Mouse (Mus musculus): ENCODE measurements around the gene Adamts2. TPM values are rescaled to one million over a fixed set of nuclear protein-coding genes. Genes with fewer than 3 reads are reported as not detected.

Adamts2 gene
- polyA plus RNA-seq, 1 experiment from 2014 or later: 29.4 TPM

DNA sequence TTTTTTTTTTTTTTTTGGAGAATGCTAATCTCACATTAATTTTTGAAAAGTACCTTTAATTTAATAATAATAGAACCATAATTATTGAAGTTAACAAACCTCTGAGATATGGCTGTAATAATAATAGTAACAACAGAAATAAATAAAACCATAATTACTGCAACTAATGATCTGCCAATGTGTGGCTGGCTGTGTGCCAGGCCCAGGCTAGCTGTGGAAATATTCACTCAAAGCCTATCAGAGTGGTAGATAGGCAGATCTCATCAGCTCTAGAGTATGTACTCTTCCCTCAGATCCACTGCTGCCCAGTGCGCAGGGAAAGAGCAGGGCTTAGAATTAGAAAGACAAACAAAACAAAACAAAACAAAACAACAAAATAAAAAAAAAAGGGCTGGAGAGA lies 136.6 kb downstream of the Adamts2 start:
- no peaks in the 10 kb centered on the region for H3K36me3 ChIP-seq (ENCODE audit: insufficient read depth, low read length)
- H3K4me2 ChIP-seq (replicated peaks; ENCODE audit: low read depth, low read length): no peak overlapping the region
- H3K9me3 ChIP-seq (ENCODE audit: low read length): no peaks in the 10 kb centered on the region
- 96% methylated on average over 1 of the region's 1 CpGs for WGBS
- H3K4me1 ChIP-seq (ENCODE audit: insufficient read depth, low read depth, low read length): no peaks in the 10 kb centered on the region
- DNase-seq (ENCODE audit: low spot score) (no peak), ATAC-seq (no peak)
- H3K27me3 ChIP-seq (replicated peaks; ENCODE audit: insufficient read depth, low read length): no peaks in the 10 kb centered on the region
- H3K9ac ChIP-seq (replicated peaks; ENCODE audit: low read depth): no peak overlapping the region
- H3K27ac ChIP-seq (ENCODE audit: low read length): no peak overlapping the region
- H3K4me3 ChIP-seq (ENCODE audit: low read depth, low read length): no peak overlapping the region
- no peak for TF ChIP-seq CTCF (IDR thresholded peaks at IDR 0.05)
- no peak for TF ChIP-seq EP300 (IDR thresholded peaks at IDR 0.05)

DNA sequence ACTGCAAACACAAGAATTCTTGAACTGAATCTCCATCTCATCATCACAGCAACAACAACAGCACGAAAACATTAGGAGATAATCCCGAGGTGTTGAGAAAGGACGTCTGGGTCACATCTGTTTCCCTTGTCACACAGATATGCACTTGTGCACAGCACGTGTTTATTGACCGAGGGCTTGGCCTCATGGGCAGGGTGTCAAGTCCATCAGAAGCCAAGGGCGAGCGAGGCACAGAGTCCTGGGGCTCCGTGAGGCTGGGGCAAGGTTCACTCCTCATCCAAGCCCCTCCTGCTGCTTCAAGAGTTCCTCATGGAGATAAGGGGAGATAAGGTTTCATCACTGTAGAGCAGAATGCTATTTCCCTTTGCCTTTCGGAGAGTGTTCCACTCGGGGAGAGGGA lies 137.6 kb downstream of the Adamts2 start:
- H3K9ac ChIP-seq (replicated peaks; ENCODE audit: low read depth): no peak overlapping the region
- ATAC-seq (no peak), DNase-seq (ENCODE audit: low spot score) (no peak)
- H3K27ac ChIP-seq (ENCODE audit: low read length): no peak overlapping the region
- no peak overlapping the region for H3K4me3 ChIP-seq (ENCODE audit: low read depth, low read length)
- H3K36me3 ChIP-seq (ENCODE audit: insufficient read depth, low read length): no peaks in the 10 kb centered on the region
- no peak overlapping the region for H3K4me2 ChIP-seq (replicated peaks; ENCODE audit: low read depth, low read length)
- no peak for TF ChIP-seq CTCF (IDR thresholded peaks at IDR 0.05)
- TF ChIP-seq EP300 (IDR thresholded peaks at IDR 0.05): no peak
- no peaks in the 10 kb centered on the region for H3K9me3 ChIP-seq (ENCODE audit: low read length)
- no peaks in the 10 kb centered on the region for H3K27me3 ChIP-seq (replicated peaks; ENCODE audit: insufficient read depth, low read length)
- 16% methylated on average over 10 of the region's 10 CpGs for WGBS
- H3K4me1 ChIP-seq (ENCODE audit: insufficient read depth, low read depth, low read length): no peaks in the 10 kb centered on the region

DNA sequence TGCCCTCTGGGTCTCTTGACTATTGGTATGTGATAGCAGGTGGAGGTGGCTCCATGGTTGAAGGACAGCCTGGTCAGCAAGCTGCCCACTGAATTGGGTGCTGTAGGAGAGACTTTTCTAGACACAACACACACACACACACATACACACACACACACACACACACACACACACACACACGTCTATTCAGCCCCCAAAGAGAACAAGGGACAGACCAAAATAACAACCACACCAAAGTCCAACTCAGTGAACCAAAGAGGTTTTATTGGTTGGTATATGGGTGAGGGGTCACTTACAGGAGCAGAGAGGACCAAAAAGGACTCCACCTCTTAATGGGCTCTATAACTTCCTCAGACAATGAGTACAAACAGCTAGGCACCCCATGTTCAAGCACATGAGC lies 140.3 kb downstream of the Adamts2 start:
- no peak for ATAC-seq
- WGBS: 83% methylated on average over 1 of the region's 1 CpGs
- no peak for TF ChIP-seq CTCF (IDR thresholded peaks at IDR 0.05)
- TF ChIP-seq EP300 (IDR thresholded peaks at IDR 0.05): no peak

DNA sequence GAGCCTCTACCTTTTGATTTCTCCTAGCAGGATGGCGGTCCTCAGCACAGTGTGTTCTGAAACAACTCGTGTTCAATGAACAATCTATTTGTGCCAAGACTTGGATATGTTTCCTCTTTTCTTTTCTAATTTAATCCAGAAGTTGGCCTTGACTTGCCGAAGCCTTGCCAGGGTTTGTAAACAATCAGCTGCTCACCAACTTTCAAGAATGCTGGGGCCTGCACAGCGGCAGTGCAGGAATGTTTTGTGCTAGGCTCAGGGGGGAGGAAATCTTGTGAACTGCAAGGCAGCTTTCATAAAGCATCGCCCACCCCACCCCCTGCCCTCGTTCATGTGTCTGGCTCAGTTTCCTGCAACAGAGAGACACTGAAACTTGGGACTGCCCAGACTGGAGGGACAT lies 143.1 kb downstream of the Adamts2 start:
- no peak overlapping the region for H3K4me3 ChIP-seq (ENCODE audit: low read depth, low read length)
- no peak overlapping the region for H3K4me2 ChIP-seq (replicated peaks; ENCODE audit: low read depth, low read length)
- DNase-seq (ENCODE audit: low spot score) (peak; percentile 62), ATAC-seq (peak; percentile 37)
- no peak overlapping the region for H3K9ac ChIP-seq (replicated peaks; ENCODE audit: low read depth)
- no peak for TF ChIP-seq EP300 (IDR thresholded peaks at IDR 0.05)
- TF ChIP-seq CTCF (IDR thresholded peaks at IDR 0.05): no peak
- H3K9me3 ChIP-seq (ENCODE audit: low read length): no peaks in the 10 kb centered on the region
- 35% methylated on average over 6 of the region's 6 CpGs for WGBS
- H3K4me1 ChIP-seq (ENCODE audit: insufficient read depth, low read depth, low read length): no peaks in the 10 kb centered on the region
- 0 out of 2 replicates have a peak overlapping the region, but pooled peaks have one; percentile 43 for H3K27ac ChIP-seq (ENCODE audit: low read length)
- H3K27me3 ChIP-seq (replicated peaks; ENCODE audit: insufficient read depth, low read length): no peaks in the 10 kb centered on the region
- H3K36me3 ChIP-seq (ENCODE audit: insufficient read depth, low read length): no peaks in the 10 kb centered on the region

More for the DNA sequence above, 140.3 kb downstream of the Adamts2 start:
- Histone ChIP-seq H3K36me3 (ENCODE audit: insufficient read depth, low read length) (no peaks in the 10 kb centered on the region), H3K4me2 (replicated peaks; ENCODE audit: low read depth, low read length) (no peak overlapping the region), H3K4me1 (ENCODE audit: insufficient read depth, low read depth, low read length) (no peaks in the 10 kb centered on the region), H3K27ac (ENCODE audit: low read length) (no peak overlapping the region), H3K4me3 (ENCODE audit: low read depth, low read length) (no peak overlapping the region), H3K9ac (replicated peaks; ENCODE audit: low read depth) (no peak overlapping the region), H3K9me3 (ENCODE audit: low read length) (no peaks in the 10 kb centered on the region), H3K27me3 (replicated peaks; ENCODE audit: insufficient read depth, low read length) (no peaks in the 10 kb centered on the region)
- DNase-seq (ENCODE audit: low spot score): no peak

DNA sequence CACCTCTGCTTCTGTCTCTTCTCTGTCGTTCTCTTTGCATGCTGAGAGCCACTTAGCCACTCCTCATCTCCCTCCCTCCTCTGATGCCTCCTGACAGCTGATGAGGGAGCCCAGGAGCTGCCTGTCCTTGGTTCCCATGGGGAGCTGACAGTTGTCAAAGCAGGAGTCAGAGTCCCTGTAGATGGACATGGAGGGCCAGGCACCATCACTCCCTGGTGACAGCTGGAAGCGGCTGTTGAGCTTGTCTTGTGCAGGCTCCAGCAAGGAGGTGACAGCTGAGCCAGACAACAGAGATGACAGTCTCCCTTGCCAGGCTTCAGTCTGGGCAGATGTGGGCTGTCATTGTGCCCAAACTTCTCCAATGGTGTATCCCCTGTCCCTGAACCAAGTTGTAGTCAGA lies 144.6 kb downstream of the Adamts2 start:
- peak; percentile 77 for ATAC-seq
- TF ChIP-seq CTCF (IDR thresholded peaks at IDR 0.05) (no peak), EP300 (IDR thresholded peaks at IDR 0.05) (no peak)
- no peak overlapping the region for H3K4me3 ChIP-seq (ENCODE audit: low read depth, low read length)
- H3K4me1 ChIP-seq (ENCODE audit: insufficient read depth, low read depth, low read length): no peaks in the 10 kb centered on the region
- H3K9ac ChIP-seq (replicated peaks; ENCODE audit: low read depth): no peak overlapping the region
- H3K36me3 ChIP-seq (ENCODE audit: insufficient read depth, low read length): no peaks in the 10 kb centered on the region
- H3K27ac ChIP-seq (ENCODE audit: low read length): no peak overlapping the region
- no peak overlapping the region for H3K4me2 ChIP-seq (replicated peaks; ENCODE audit: low read depth, low read length)
- no peaks in the 10 kb centered on the region for H3K9me3 ChIP-seq (ENCODE audit: low read length)
- peak; percentile 56 for DNase-seq (ENCODE audit: low spot score)
- 28% methylated on average over 2 of the region's 2 CpGs for WGBS
- H3K27me3 ChIP-seq (replicated peaks; ENCODE audit: insufficient read depth, low read length): no peaks in the 10 kb centered on the region

DNA sequence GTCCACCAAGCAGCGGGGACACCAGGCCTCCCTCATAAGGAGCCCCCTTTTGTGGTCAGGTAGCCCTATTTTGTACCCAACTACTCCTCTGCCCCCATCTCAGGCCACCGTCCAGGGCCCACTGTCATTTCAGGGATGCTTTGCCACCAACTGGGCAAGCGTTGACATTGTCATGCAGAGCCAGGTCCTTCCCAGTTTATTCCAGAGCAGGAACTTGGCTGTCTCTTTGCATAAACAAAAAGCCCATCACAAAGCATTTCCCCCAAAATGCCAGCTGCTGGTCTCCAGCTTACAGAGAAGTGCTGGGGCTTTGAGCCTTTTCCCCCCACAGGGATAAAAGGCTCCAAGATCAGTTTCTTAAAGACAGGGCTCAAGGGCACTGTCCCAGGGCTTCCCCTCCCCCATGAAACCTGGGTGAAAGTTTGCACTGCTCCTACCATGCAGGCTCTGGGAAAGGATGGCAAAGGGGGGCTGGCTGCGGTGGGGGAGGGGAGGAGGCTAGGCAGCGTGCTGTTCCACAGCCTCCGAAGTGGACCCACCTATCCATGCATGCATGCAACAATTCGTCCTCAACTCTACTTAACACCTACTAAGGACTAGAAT lies 149.2 kb downstream of the Adamts2 start:
- ATAC-seq: no peak
- no peak for DNase-seq (ENCODE audit: low spot score)
- WGBS: 31% methylated on average over 6 of the region's 7 CpGs
- no peak overlapping the region for H3K27ac ChIP-seq (ENCODE audit: low read length)
- no peak overlapping the region for H3K9ac ChIP-seq (replicated peaks; ENCODE audit: low read depth)
- no peak overlapping the region for H3K4me2 ChIP-seq (replicated peaks; ENCODE audit: low read depth, low read length)
- no peaks in the 10 kb centered on the region for H3K9me3 ChIP-seq (ENCODE audit: low read length)
- no peaks in the 10 kb centered on the region for H3K4me1 ChIP-seq (ENCODE audit: insufficient read depth, low read depth, low read length)
- H3K27me3 ChIP-seq (replicated peaks; ENCODE audit: insufficient read depth, low read length): no peaks in the 10 kb centered on the region
- TF ChIP-seq CTCF (IDR thresholded peaks at IDR 0.05): no peak
- TF ChIP-seq EP300 (IDR thresholded peaks at IDR 0.05): no peak
- no peaks in the 10 kb centered on the region for H3K36me3 ChIP-seq (ENCODE audit: insufficient read depth, low read length)
- H3K4me3 ChIP-seq (ENCODE audit: low read depth, low read length): no peak overlapping the region

DNA sequence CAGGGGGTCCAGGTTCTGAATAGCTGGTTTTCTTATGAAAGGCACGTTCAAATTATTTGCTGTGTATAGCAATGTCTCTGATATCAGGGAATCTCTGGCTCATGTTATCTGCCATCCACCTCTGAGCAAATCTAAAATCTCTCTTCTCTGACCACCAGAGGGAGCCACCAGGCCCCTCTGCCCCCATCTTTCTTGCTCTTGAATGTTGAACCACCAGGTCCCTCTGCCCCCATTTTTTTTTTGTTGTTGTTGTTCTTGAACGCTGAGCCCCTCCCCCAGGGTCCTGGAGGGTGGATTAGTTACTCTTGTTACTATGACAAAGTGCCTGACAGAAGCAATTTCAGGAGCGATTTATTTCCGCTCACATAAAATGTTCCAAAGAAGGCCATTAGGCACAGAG lies 155.9 kb downstream of the Adamts2 start:
- Histone ChIP-seq H3K4me2 (replicated peaks; ENCODE audit: low read depth, low read length) (no peak overlapping the region), H3K36me3 (ENCODE audit: insufficient read depth, low read length) (no peaks in the 10 kb centered on the region), H3K9me3 (ENCODE audit: low read length) (no peaks in the 10 kb centered on the region), H3K9ac (replicated peaks; ENCODE audit: low read depth) (no peak overlapping the region), H3K4me1 (ENCODE audit: insufficient read depth, low read depth, low read length) (no peaks in the 10 kb centered on the region), H3K27me3 (replicated peaks; ENCODE audit: insufficient read depth, low read length) (no peaks in the 10 kb centered on the region), H3K4me3 (ENCODE audit: low read depth, low read length) (no peak overlapping the region), H3K27ac (ENCODE audit: low read length) (no peak overlapping the region)
- no peak for ATAC-seq
- 54% methylated on average over 4 of the region's 4 CpGs for WGBS
- TF ChIP-seq EP300 (IDR thresholded peaks at IDR 0.05): no peak
- peak; percentile 51 for TF ChIP-seq CTCF (IDR thresholded peaks at IDR 0.05)
- no peak for DNase-seq (ENCODE audit: low spot score)

All from lung, postnatal 0 days (tissue).